Mouse (Mus musculus) liver, embryonic 14.5 days (tissue): Measurements from ENCODE around the gene Cfp.

ENCODE experiments used
- CTCF ChIP-seq: IDR thresholded peaks from 2 replicates; pipeline ENCODE4 v1.5.1; 2016; ENCODE audit warnings: antibody characterized with exemption, low read depth, control low read depth
- EP300 ChIP-seq: IDR thresholded peaks from 2 replicates; pipeline ENCODE4 v1.6.1; 2016; ENCODE audit warnings: antibody characterized with exemption, low read depth

GRCm38 (mm10) chrX:20929859-20930258 is 1.5 kb downstream of the Cfp start:
- TF ChIP-seq CTCF = no peak
- no peak for TF ChIP-seq EP300
